Mouse (Mus musculus) stomach, embryonic 15.5 days (tissue): ENCODE data around the gene Pck2. TPM values are rescaled to one million over a fixed set of nuclear protein-coding genes. Genes with fewer than 3 reads are reported as not detected.

Experiments
- ATAC-seq: fragments of 200-750 bp; cut with Nextera tagmentation; 2 replicates; pipeline ENCODE4 v1.8.0; 2017; ENCODE audit warnings: low read depth, moderate number of reproducible peaks, moderate TSS enrichment; ENCODE audit not compliant: insufficient read depth, low FRiP score
- H3K27ac ChIP-seq: fragments of 300-500 bp; sonication (generic); 2 replicates; pipeline ENCODE4 v1.5.1; 2015; ENCODE audit warnings: mild to moderate bottlenecking, inconsistent platforms
- H3K27me3 ChIP-seq: fragments of 300-500 bp; sonication (generic); replicated peaks from 2 replicates; pipeline ENCODE4 v1.6.1; 2015; ENCODE audit warnings: inconsistent platforms
- H3K36me3 ChIP-seq: fragments of 300-500 bp; sonication (generic); 2 replicates; pipeline ENCODE4 v1.6.1; 2015; ENCODE audit warnings: inconsistent platforms
- H3K4me1 ChIP-seq: fragments of 300-500 bp; sonication (generic); 2 replicates; pipeline ENCODE4 v1.6.1; 2015; ENCODE audit warnings: inconsistent platforms
- H3K4me2 ChIP-seq: fragments of 300-500 bp; sonication (generic); 2 replicates; pipeline ENCODE4 v1.6.1; 2015; ENCODE audit warnings: mild to moderate bottlenecking, inconsistent platforms
- H3K4me3 ChIP-seq: fragments of 300-500 bp; sonication (generic); replicated peaks from 2 replicates; pipeline ENCODE4 v1.5.1; 2015; ENCODE audit warnings: inconsistent platforms
- H3K9ac ChIP-seq: fragments of 300-500 bp; sonication (generic); 2 replicates; pipeline ENCODE4 v1.6.1; 2015; ENCODE audit warnings: inconsistent platforms
- H3K9me3 ChIP-seq: fragments of 300-500 bp; sonication (generic); 2 replicates; pipeline ENCODE4 v1.6.1; 2016; ENCODE audit warnings: inconsistent platforms
- WGBS: fragments of 180-500 bp; shearing (Covaris S2); methylation state at CpG from one replicate; pipeline ENCODE4 v1.1.7; 2015; 5-methylcytosine and 5-hydroxymethylcytosine counted together
- polyA plus RNA-seq: library from polyadenylated mRNA; unstranded; fragments of >200 nt; fragmentation: Nextera tagmentation; extraction: Ambion mirVana; gene quantifications from 2 replicates; pipeline ENCODE4 v1.2.1, GENCODE M21; 2015

The Pck2 gene
- 48.5 and 52.8 TPM in 2 replicates for polyA plus RNA-seq

DNA sequence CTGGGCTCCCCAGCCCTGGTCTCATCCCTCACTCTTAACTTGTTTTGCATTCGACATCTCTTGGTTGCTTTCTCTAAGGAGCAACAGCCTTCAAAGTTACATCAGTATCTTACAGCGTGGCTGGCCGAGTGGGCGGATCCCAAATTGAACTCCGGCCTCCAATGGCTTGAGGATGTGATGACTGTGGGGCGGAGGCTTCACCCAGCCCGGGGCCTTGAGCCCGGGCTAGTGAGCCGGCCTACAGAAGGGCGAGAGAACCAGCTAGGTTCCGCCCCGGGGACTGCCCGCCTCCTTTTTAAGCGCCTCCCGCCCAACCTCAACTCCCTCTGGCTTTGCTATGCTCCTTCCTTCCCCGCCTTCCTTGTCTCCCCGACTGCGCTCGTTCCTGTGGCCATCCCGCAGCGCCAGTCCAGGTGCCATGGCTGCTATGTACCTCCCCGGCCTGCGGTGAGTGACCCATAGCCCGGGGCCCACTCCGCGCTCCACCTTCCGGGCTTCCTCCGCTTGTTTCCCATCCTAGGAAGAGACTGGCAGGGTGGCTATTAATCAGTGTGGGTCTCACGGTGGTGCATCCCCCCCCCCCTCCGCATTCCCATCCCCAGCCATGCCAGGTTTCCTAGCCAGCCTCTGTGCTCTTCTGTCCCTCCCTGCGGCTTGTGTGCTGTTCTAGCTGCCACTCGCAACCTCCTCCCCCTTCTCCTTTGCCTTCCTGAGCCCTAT is at the start of gene Pck2:
TSS of gene Pck2 (plus strand) at position 200 of the 720 bp plus-strand sequence.
- Histone ChIP-seq H3K9me3 (no peaks in the 10 kb centered on the region), H3K4me2 (peak within 1 kb of the TSS; percentile 82), H3K9ac (peak within 1 kb of the TSS; percentile 76), H3K27me3 (no peaks in the 10 kb centered on the region), H3K27ac (peak within 1 kb of the TSS; percentile 95), H3K4me1 (peaks cover 18% of the 10 kb centered on the region; the same call in 1 of the 2 replicates), H3K4me3 (peak within 1 kb of the TSS; percentile 73), H3K36me3 (peaks cover 12% of the 10 kb centered on the region; the same call in 1 of the 2 replicates)
- ATAC-seq, result peak; percentile 95
- under 1% methylated on average over 32 of the region's 32 CpGs for WGBS

DNA sequence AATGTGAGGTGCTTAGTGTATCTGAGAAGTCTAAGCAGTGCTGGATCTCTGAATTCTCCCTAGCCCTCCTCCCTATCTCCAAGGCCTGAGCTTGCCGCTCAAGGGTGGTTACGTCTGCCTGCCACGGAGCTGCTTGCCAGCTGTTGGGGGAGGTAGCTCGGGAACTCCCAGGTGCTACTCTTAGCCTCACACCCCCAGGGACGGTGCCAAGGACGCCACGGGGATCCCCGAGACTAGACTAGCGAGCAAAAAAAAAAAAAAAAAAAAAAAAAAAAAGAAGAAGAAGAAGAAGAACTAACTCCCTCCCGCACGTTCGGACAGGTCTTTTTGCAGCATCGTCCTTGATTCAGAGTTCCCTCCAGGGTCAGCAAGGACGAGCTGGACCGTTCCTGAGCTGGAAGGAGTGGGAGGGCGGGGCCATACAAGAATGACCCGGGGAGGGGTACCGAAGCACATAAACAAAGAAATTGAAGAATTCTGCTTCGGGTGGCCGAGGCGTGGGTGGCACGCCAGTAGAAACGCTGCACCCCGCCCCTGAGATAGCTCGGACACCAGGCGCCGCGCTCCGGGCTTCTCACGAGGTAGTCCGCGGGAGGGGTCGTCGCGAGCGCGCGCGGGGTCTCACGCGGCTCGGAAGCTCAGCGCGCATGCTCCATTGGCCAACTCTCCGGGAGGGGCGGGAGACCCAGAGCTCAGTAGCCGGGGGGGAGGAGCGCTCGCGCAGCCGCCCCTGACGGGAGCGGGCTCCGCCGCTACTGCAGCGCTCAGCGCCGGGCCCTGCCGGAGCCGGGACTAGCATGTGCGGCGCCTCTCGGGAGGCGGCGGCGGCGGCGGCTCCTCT is 49.5 kb upstream of the Pck2 start, which contains the start of gene Carmil3:
TSS of gene Carmil3 (plus strand) at position 291 of the 841 bp plus-strand sequence.
- peak within 1 kb of the TSS; percentile 98 for H3K4me2 ChIP-seq
- H3K36me3 ChIP-seq, result 0 out of 2 replicates have a peak, but pooled peaks cover 7% of the 10 kb centered on the region
- peak; percentile 76 for ATAC-seq
- H3K27ac ChIP-seq, result peak within 1 kb of the TSS; percentile 69
- peaks cover 7% of the 10 kb centered on the region for H3K4me1 ChIP-seq
- H3K27me3 ChIP-seq, result no peaks in the 10 kb centered on the region
- WGBS, result 1% methylated on average over 65 of the region's 68 CpGs
- H3K9me3 ChIP-seq, result no peaks in the 10 kb centered on the region
- H3K9ac ChIP-seq, result peak within 1 kb of the TSS; percentile 47
- H3K4me3 ChIP-seq, result peak within 1 kb of the TSS; percentile 71

DNA sequence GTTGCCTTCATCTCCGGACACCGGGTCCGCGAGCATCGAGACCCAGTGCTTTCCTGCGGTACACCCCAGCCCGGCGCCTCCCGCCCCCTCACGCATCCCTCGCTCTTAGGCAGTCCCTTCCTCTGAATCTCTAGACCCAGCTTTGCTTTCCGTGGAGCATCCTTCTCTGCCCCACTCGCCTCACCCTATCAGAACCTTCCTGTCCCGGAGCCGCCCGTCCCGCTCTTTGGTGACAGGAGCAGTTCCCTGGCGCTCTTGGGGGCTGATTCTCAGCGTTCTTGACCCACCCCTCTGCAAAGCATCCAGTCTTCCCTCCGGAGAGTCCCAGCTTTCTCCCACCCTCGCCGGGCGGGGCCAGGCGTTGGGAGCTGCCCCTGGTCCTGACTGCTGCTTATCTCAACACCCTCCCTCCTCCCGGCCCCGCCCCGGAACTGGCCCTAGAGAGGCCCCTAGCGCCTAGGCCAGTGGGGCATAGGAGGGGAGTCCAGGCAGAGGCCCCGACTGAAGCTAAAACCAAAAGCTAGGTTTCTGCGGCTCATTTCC is 48.7 kb upstream of the Pck2 start:
- WGBS, result under 1% methylated on average over 28 of the region's 30 CpGs
- Histone ChIP-seq H3K4me2 (peak overlapping the region; percentile 98), H3K9ac (peak overlapping the region; percentile 47), H3K9me3 (no peaks in the 10 kb centered on the region), H3K27me3 (no peaks in the 10 kb centered on the region), H3K4me1 (peaks cover 7% of the 10 kb centered on the region), H3K27ac (peak overlapping the region; percentile 69), H3K4me3 (peak overlapping the region; percentile 71), H3K36me3 (0 out of 2 replicates have a peak, but pooled peaks cover 7% of the 10 kb centered on the region)
- peak; percentile 81 for ATAC-seq

DNA sequence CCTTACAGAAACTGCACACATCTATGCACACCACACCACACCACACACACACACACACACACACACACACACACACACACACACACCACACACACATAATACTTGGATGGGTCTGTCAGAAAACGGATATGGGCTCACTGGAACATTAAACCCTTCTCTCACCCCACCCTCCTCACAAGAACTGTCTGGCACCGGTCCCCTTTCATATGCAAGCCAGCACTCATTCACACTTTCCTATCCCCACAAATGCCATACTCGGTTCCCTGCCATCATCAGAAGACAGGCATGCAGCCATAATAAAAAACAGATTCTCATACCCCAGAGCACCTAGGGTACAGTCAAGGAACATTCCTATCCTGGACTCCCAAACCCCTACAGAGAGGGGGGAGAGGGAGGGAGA is 48.0 kb upstream of the Pck2 start:
- Histone ChIP-seq H3K27me3 (no peaks in the 10 kb centered on the region), H3K4me1 (peaks cover 7% of the 10 kb centered on the region), H3K4me3 (no peak overlapping the region), H3K27ac (no peak overlapping the region), H3K36me3 (0 out of 2 replicates have a peak, but pooled peaks cover 7% of the 10 kb centered on the region), H3K9me3 (no peaks in the 10 kb centered on the region), H3K9ac (no peak overlapping the region), H3K4me2 (peak overlapping the region; percentile 98; the same call in 1 of the 2 replicates)
- no peak for ATAC-seq
- WGBS, result 29% methylated on average over 3 of the region's 3 CpGs

DNA sequence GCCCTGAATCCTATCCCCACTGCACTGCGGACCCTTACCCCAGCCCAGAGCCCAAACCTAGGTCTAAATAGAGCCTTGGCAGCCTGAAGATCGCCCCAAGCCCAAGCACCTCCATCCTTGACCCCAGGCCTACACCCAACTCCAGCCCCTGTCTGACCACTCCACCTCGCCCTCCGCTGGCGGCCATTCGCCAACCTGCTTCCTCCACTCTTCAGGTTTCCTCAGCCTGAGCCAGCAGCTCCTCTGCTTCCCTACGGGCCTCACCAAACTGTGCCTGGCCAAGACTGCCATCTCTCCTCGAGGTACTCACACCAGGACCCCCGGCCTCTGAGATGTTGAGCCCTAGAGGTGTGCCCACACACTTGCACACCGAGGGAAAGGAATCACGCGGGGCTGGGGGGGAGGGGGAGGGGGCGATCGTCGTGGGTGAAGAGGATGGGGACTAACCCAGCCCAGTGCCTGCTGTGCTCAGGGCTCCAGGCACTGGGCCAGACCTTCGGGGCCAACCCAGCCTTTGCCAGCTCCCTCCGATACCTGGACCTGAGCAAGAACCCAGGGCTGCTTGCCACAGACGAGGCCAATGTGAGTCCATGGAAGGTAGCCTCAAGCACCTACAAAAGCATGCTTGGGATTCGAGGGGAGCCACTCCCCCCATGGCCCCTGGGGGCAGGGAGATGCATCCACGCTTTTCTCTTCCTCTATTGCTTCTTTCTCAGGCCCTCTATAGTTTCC is 44.4 kb upstream of the Pck2 start:
- Histone ChIP-seq H3K9me3 (no peaks in the 10 kb centered on the region), H3K36me3 (no peaks in the 10 kb centered on the region), H3K4me3 (no peak overlapping the region), H3K9ac (no peak overlapping the region), H3K4me1 (peaks cover 7% of the 10 kb centered on the region), H3K27me3 (no peaks in the 10 kb centered on the region), H3K4me2 (no peak overlapping the region), H3K27ac (no peak overlapping the region)
- 71% methylated on average over 19 of the region's 20 CpGs for WGBS
- ATAC-seq, result no peak

DNA sequence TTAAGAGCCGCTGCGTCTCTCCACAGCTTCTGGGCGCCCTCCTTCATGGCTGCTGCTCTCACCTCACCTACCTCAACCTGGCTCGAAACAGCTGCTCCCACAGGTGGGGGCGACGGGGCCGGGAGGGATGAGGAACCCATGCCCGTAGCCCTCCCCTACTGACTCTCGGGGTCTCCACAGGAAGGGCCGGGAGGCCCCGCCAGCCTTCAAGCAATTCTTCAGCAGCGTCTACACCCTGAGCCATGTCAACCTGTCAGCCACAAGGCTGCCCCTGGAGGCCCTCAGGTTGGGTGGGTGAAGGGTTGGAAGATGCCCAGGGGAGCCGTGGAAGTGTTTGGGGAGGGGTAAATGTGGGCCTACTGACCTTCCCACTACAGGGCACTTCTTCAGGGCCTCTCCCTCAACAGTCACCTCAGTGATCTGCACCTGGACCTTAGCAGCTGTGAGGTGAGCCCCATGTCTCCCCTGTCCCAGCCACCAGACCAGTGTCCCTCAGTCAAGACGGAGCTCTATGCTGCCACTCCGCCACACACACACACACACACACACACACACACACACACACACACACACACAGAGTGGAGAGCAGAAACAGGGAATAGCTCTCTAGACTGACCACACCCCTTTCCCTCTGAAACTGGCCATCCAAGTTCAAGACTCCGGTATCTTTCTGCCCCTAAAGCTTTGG is 43.2 kb upstream of the Pck2 start:
- peak; percentile 8; the same call in 1 of the 2 replicates for ATAC-seq
- 0 out of 2 replicates have a peak, but pooled peaks cover under 1% of the 10 kb centered on the region for H3K4me1 ChIP-seq

DNA sequence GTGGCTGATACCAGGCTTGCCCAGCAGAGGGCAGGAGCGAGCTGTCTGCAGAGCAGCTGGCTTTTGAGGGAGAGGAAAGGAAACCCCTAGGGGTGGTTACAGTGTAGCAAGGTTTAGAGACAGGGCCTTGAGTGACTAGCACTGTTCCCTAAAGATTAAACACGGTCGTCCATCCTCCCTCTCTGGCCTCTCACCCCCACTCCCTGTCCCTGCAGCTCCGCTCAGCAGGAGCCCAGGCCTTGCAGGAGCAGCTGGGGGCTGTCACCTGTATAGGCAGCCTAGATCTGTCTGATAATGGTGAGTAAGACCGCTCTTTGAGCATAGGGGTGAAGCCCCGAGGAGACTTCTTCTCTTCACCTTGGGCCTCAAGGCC is 42.6 kb upstream of the Pck2 start:
- peak; percentile 54; the same call in 1 of the 2 replicates for ATAC-seq
- H3K4me1 ChIP-seq, result no peaks in the 10 kb centered on the region
- WGBS, result 20% methylated on average over 6 of the region's 6 CpGs
- no peak overlapping the region for H3K4me2 ChIP-seq
- no peaks in the 10 kb centered on the region for H3K27me3 ChIP-seq
- no peak overlapping the region for H3K9ac ChIP-seq
- no peak overlapping the region for H3K27ac ChIP-seq
- H3K36me3 ChIP-seq, result no peaks in the 10 kb centered on the region
- H3K9me3 ChIP-seq, result no peaks in the 10 kb centered on the region
- H3K4me3 ChIP-seq, result no peak overlapping the region

More for the DNA sequence above, 43.2 kb upstream of the Pck2 start:
- no peak overlapping the region for H3K4me2 ChIP-seq
- 69% methylated on average over 16 of the region's 16 CpGs for WGBS
- H3K9me3 ChIP-seq, result no peaks in the 10 kb centered on the region
- H3K9ac ChIP-seq, result no peak overlapping the region
- no peak overlapping the region for H3K27ac ChIP-seq
- no peaks in the 10 kb centered on the region for H3K27me3 ChIP-seq
- no peaks in the 10 kb centered on the region for H3K36me3 ChIP-seq
- no peak overlapping the region for H3K4me3 ChIP-seq

DNA sequence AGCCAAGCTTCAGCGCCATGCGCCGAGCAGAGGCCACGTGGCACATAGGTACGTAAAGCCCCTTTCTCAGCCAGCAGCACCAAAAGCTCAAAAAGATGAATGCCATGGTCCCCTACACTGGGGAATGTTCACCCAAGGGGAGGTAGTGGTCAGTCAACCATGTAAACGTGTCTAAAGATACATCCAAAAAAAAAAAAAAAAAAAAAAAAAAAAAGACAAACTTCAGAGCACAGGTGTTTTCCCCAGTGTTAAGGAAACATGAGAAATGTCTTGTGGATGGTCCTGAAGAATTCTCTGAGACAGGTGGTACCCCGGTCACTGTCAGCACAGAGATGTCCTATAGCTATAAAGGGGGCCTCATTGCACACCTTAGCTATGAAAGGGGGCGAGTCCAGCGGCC is 34.5 kb upstream of the Pck2 start:
- Histone ChIP-seq H3K27me3 (no peaks in the 10 kb centered on the region), H3K4me3 (no peak overlapping the region), H3K27ac (no peak overlapping the region), H3K4me1 (no peaks in the 10 kb centered on the region), H3K4me2 (no peak overlapping the region), H3K36me3 (no peaks in the 10 kb centered on the region), H3K9me3 (no peaks in the 10 kb centered on the region), H3K9ac (no peak overlapping the region)
- 85% methylated on average over 9 of the region's 9 CpGs for WGBS
- ATAC-seq, result no peak

DNA sequence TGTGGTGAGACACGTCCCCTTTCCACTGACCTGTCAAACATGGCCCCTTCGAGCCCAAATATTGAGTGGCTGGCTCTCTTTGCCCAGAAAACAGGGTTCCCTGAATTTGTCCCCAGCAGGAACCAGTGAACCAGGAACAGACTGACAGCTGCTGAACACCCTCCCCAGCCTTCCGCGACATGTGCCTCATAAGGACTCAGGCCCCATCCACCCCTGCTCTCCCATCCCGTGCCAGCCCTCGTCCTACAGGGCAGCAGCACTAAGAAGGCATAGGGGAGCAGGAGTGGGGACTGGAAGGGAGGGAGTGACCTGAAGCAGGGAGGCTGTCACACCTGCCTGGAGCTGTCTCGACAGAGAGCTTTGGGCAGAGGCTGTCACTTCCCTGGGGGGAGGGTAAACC is 32.3 kb upstream of the Pck2 start:
- Histone ChIP-seq H3K27me3 (peaks cover 4% of the 10 kb centered on the region; the same call in 1 of the 2 replicates), H3K4me1 (no peaks in the 10 kb centered on the region), H3K4me3 (no peak overlapping the region), H3K27ac (no peak overlapping the region), H3K4me2 (no peak overlapping the region), H3K9me3 (no peaks in the 10 kb centered on the region), H3K9ac (no peak overlapping the region), H3K36me3 (no peaks in the 10 kb centered on the region)
- no peak for ATAC-seq
- WGBS, result 48% methylated on average over 7 of the region's 7 CpGs

DNA sequence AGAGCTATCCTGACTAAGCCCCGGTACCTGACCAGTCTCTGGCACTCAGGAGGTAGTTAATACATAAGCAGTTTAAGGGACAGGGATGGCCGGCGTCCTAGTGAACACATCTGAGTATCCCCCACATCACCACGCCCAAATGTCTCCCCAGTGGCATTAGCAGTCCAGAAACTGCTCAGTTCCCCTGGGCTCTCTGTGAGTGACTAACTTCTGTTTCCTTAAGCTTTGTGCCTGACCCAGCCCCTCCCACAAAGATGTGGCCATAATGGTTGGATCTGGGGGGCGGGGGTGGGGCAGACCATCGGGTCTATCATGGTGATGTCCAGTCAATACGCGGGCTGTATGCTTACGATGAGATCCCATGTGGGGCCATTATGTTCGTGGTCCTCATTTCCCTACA is 30.5 kb upstream of the Pck2 start:
- Histone ChIP-seq H3K9ac (no peak overlapping the region), H3K27me3 (peaks cover 4% of the 10 kb centered on the region; the same call in 1 of the 2 replicates), H3K27ac (no peak overlapping the region), H3K4me2 (no peak overlapping the region), H3K4me3 (no peak overlapping the region), H3K4me1 (no peaks in the 10 kb centered on the region), H3K36me3 (no peaks in the 10 kb centered on the region), H3K9me3 (no peaks in the 10 kb centered on the region)
- WGBS, result 76% methylated on average over 10 of the region's 10 CpGs
- ATAC-seq, result no peak
